Mouse (Mus musculus): ENCODE data around the gene Adam22.

Adam22 gene

DNA sequence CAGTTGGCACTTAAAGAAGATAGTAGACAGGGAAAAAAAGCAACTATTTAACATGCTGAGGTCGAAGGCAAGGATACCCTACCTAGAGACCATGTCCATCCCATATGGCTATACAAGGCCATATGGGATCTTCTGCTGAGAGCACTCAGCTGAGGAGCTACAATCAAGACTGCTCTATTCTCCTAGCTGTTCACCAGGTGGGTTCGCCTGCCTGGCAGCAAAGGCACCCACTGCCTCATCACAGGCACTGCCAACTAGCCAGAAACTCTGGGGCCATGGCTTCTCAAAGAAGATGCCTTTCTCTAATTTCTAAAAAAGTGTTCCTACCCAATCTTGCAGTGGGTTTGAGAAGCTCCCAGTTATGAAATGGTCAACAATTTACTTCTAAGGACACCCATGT lies 238.2 kb downstream of the Adam22 start:
- TF ChIP-seq GATA4 (IDR thresholded peaks at IDR 0.05; ENCODE audit: insufficient replicate concordance, low read length): no peak

DNA sequence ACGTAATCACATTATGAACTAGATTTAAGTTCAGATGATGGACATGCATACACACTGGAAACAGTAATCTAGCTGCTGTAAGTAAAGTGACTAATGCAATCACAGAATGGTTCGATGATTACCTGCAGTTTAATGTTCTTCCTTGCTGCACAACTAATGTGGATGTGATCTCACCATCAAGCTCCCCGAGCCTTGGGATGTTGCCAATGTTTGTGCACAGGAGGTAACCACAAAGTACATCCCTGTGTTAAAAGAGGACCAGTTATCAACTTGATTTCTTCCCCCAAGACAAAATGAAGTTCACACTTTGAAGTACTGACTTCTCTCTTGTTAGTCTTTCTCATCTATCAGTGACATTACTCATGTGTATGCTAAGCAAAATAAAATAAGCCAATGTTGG lies 247.0 kb downstream of the Adam22 start:
- TF ChIP-seq GATA4 (IDR thresholded peaks at IDR 0.05; ENCODE audit: insufficient replicate concordance, low read length): no peak

DNA sequence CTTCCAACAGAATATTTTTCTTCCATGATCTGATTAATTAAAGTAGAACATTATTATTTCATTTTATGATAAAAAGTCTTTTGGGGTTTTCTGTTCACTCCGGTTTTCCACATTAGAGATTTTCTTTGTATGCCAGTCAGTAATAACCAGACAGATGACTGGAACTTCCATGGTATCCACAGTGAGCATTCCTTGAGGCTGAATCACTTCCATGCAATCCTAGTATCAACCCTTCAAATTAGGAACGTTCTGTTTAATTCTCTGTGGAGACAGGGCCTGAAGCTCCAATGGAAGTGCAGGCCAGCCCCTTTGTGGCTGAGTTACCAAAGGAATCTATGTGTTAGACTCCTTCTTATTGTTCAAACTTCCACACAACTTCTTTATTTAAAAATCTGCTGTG lies 247.9 kb downstream of the Adam22 start:
- no peak for TF ChIP-seq GATA4 (IDR thresholded peaks at IDR 0.05; ENCODE audit: insufficient replicate concordance, low read length)

DNA sequence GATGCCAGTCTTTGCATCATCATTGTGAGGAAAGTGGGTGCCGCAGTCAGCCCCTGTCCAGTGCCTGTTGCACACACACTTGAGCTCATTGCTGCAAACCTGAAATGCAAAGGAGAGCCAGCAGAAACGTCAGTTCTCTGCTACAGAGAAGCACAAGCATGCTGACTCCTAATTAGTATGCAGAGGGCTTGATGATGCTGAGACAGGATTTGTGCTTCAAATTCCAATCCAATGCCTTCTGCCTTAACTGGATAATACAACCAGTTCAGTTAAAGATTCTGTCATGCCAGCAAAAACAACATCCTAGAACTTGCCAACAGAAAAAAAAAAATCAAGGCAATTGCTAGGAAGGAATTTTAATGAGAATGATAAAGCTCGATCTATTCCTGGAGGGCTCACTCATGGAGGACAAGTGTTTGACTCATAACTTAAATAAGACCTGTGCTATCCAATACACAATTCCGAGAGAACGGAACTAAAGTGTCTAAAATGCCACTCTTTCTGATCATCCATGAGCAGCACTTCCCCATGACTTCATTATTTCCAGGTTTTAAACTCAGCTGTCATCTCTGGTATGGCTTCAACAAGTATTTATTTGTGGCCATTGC lies 251.3 kb downstream of the Adam22 start:
- TF ChIP-seq GATA4 (IDR thresholded peaks at IDR 0.05; ENCODE audit: insufficient replicate concordance, low read length): no peak

DNA sequence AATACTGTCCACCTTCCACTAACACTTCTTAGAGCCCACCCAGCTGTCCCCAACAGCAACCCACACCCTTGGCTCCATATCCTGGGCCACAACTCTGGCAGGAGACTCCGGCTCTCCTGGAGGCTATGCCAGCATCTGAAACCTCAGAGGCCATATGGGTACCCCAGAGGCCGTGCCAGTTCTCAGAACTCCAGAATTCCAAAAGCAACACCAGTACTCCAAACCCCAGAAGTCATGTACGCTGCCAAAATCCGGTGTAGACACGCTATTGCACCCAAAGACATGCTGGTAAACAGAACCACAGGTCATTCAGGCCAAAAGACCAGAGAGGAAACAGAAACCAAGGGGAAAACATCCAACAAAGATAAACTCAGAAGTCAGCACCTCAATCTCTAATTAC lies 255.7 kb downstream of the Adam22 start:
- no peak for TF ChIP-seq GATA4 (IDR thresholded peaks at IDR 0.05; ENCODE audit: insufficient replicate concordance, low read length)

DNA sequence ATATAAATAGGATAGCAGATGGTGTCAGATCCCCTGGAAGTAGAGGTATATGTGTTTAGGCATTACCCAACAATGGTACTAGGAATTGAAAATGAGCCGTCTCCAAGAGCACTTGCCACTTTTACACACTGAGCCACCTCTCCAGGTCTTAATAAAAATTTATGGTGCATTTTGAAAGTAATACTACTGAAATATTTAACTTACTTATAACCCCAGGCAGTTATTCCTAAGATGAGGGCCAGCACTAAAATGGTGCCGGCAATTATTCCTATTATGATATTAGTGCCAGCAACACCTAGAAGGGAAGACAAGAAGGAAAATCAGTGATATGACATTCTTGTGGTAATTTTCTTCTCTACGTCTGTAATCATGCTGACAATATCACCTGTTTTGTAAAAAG lies 256.3 kb downstream of the Adam22 start:
- no peak for TF ChIP-seq GATA4 (IDR thresholded peaks at IDR 0.05; ENCODE audit: insufficient replicate concordance, low read length)

DNA sequence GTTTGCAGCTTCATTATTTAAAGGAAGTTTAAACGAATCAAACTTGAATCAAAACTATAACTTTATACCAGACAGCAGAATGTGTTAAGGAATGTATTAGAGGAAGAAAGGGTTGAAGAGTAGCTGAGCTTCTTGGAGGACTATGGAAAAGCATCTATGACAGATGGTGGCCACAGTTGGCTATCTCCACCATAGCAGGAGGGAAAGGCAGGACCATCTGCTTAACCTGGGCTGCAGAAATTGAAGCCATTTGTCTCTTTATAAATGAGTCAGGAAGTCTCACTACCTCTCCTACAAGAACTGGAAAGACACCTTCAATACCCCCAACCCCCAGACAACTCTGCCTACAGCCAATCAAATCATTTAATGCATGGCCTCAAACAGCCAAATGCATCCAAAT lies 272.3 kb downstream of the Adam22 start:
- TF ChIP-seq GATA4 (IDR thresholded peaks at IDR 0.05; ENCODE audit: insufficient replicate concordance, low read length): no peak

DNA sequence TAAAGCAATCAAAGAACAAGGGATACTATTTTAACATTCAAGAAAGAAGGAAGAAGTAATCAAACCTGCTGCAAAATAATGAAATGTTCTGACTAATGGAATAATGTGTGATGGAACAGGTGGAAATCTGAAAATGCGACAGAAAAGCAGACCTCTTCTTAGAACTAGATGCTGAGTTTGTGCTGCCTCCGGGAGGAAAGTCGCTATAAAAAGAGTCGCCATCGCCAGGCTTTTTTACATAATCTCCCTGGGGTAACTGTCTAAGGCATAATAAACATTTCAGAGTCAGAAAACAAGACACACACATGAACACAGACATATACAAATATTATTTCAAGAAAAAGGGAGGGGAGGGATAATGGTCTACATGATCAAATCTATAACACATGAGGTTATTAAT lies 273.0 kb downstream of the Adam22 start:
- TF ChIP-seq GATA4 (IDR thresholded peaks at IDR 0.05; ENCODE audit: insufficient replicate concordance, low read length): no peak

DNA sequence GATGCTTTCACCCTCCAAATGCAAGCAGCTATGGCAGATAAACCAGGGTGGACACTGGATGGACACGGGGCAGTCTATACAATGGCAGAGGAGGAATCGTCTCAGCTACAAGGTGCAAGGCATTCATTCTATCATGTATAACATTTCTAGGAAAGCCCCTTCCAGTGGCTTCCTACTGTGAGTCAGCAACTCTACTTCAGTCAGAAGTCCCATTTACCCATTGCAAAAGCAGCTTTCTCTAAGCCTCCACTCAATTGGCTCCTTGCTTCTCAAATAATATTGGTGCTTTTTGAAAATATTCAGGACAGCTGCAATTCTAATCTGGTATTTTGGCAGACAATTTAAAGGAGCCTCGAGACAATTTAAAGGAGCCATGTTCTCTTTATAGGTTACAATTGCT lies 279.8 kb downstream of the Adam22 start:
- no peak for TF ChIP-seq GATA4 (IDR thresholded peaks at IDR 0.05; ENCODE audit: insufficient replicate concordance, low read length)

DNA sequence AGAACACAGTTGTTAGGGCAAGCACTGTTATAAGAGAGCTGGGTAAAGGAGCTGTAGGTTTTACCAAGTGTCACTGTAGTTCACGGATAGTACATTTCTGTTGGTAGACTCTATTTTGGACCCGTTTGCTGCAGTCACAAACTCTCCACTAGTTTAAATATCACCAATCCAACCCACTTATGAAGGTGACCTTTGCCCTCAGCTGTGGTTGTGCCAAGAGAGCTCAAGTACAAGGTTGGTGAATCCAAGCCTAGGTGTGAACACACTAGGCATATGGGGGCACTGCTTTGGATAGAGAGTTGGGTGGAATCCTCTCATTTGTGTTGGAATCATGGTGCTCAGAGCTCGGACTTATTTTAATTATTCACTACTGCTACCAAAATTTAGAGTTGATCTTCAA lies 282.3 kb downstream of the Adam22 start:
- TF ChIP-seq GATA4 (IDR thresholded peaks at IDR 0.05; ENCODE audit: insufficient replicate concordance, low read length): no peak

DNA sequence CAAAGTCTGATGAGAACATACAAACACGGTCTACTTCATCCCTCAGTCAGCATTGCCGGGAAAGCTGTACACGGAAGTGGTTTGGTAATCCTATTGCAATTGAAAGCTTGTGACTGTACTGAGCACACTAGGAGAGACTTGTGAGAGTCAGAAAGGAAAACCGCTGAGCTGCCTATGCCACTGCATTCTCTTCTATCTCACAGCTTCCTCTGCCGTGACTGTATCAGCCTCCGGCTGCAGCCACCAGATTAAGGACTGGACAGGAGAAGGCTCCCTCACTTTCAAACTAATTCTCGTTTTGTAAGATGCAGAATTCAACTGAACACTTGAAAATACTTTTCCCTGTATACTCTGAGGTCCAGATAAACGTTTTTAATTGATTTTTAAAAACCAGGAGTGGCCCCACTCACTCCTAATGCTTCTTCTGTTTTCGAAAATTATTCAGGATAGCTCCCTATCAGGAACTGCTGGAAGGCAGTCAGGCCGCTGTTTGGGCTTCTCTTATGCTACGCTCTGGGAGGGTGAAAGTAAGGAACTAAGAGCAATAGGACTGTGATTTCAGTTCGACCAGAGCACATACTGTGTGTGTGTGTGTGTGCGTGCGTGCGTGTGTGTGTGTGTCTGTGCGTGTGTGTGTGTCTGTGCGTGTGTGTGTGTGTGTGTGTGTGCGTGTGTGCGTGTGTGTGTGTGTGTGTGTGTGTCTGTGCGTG lies 285.0 kb downstream of the Adam22 start:
- TF ChIP-seq GATA4 (IDR thresholded peaks at IDR 0.05; ENCODE audit: insufficient replicate concordance, low read length): no peak

DNA sequence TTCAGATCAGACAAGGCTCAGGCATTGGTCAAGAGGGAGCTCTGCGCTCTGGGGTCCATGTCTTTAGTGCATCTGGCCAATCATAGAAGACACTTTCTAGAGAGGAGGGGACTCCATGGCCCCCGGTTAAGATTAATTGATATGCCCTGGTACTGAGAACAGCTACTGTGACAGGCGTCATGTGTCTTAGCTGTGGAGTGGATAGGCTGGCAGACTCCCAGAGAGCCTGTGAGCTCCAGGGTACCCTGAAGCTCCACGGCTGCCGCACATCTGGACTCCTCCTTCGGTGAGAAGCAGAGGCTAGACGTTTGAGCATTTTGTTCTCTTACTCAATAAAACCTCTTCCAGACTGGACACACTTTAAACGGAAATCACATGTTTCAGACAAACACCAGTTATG lies 290.5 kb downstream of the Adam22 start:
- TF ChIP-seq GATA4 (IDR thresholded peaks at IDR 0.05; ENCODE audit: insufficient replicate concordance, low read length): no peak

DNA sequence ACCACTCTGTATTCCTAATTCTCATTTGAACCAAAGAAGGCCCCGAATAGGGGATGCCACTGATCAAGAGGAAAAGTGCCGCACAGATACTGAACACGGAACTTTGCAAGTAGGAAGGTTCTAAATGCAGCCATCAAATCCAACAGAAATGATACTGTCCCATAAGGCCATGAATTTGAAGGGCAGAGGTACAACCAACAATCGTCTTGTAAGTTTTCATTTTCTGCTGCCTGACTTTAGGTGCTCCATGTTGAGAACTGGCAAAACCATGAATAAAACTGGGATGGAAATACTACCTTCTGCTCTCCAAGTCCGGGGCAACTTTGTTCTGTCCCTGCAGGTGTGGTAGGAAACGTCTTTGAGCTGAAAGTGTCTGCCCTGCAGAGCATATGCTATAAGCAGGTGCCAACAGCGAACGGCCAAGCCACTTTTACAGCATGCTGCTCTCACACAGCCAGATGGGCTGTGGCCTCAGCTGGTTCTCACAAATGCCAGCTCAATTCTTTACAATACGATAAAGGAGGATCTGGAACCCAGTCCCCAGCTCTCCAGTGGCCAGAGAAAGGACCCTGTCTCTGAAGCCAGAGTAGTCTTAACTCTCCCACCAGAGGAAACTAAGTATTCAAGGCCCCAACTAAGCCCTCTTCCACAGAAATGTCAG lies 293.9 kb downstream of the Adam22 start:
- no peak for TF ChIP-seq GATA4 (IDR thresholded peaks at IDR 0.05; ENCODE audit: insufficient replicate concordance, low read length)

DNA sequence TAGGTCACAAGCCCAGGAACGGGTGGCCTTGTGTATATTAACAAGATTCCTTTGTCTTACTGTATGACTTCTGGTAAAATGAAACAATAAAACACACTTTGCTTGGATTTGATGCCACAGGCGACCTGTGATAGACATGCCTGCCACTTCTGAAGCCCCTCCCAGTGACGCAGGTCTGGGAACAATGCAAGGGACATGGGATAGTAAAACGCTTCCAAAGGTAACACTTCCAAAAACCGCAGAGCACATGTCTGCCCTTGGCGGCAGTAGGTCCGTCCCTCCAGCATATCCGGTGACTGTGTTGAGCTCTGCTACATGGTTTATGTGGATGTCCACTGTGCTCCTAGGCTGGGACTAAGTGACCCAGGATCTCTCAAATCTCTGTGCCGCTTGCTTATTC lies 294.6 kb downstream of the Adam22 start:
- TF ChIP-seq GATA4 (IDR thresholded peaks at IDR 0.05; ENCODE audit: insufficient replicate concordance, low read length): no peak

DNA sequence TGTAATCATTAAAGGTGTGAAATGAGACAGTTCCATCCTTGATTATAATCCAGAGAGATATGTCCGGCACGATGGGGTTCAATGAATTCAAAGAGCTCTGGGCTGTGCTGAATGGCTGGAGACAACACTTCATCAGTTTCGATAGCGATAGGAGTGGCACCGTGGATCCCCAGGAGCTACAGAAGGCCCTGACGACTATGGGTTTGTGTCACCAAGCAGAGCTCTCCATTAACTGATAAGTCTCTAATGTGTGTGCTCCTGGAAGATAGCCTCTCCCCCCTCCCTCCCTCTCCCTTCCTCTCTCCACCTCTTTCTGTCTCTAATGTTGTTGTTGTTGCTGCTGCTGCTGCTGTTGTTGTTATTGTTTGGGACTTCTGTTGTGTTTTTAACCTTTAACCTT lies 304.8 kb downstream of the Adam22 start:
- no peak for TF ChIP-seq GATA4 (IDR thresholded peaks at IDR 0.05; ENCODE audit: insufficient replicate concordance, low read length)

DNA sequence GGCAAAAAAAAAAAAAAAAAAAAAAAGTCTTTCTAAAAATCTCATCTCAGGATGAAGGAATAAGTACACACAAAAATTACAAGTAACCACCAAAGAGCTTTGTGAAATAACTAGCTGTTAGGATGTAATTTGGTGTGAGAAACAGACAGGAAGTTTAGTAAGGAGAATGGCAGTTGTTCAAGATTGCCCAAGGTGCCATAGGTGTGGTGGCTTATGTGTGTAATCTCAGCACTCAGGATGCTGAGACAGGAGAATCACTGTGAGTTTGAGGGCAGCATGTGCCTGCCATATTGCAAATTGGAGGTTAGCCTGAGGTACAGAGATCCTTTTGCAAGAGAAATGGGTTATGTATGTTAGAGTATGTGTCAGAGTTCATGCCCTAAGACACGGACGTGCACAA lies 305.5 kb downstream of the Adam22 start:
- no peak for TF ChIP-seq GATA4 (IDR thresholded peaks at IDR 0.05; ENCODE audit: insufficient replicate concordance, low read length)

Measured in liver, adult (tissue).